Mouse (Mus musculus): ENCODE data around the gene Exoc2. TPM values are rescaled to one million over a fixed set of nuclear protein-coding genes. Genes with fewer than 3 reads are reported as not detected.

Exoc2 gene
- total RNA-seq, 1 experiment from 2014 or later, result 40.3 TPM

DNA sequence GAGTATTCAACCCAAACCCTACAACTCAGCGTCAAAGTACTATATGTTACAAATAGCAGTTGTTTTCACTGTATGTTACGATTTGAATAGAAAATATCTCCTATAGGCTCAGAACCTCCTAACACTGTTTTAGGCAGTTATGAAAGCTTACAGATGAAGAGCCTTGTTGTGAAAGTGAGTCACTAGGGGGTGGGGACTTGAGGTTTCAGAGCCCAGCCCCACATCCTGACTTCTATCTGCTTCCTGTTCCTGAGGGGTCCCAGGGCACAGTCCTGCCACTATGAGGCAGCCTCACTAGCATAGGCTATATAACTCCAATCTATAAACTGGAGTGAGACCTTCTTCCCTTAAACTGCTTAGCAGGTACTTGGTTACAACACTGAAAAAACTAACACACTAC, 1.8 kb downstream of the Exoc2 start:
- DNase-seq, result no peak

- no peak for DNase-seq
These were observed 2.8 kb downstream of the Exoc2 start for GRCm38 (mm10) chr13:30971047-30971446.

DNA sequence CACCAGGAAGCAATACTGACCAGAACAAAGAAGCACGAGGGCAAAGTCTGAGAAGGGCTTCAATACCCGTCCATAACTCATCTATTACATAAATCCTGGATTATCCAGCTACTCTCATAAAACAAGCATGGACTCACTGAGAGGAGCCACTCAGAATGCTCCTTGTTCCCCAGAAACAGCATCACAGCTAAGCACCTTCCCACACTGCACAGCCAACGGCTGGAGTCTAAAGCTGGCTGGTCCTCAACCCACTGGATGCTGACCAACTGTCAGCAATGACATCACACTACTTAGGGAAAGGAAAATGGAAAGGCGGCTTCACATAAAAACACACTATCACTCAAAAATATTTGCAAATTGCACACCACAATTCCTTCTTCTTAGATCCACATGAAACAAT, 5.6 kb downstream of the Exoc2 start:
- DNase-seq, result no peak

- DNase-seq, result no peak
These were observed 7.4 kb downstream of the Exoc2 start for GRCm38 (mm10) chr13:30966507-30966911.

DNA sequence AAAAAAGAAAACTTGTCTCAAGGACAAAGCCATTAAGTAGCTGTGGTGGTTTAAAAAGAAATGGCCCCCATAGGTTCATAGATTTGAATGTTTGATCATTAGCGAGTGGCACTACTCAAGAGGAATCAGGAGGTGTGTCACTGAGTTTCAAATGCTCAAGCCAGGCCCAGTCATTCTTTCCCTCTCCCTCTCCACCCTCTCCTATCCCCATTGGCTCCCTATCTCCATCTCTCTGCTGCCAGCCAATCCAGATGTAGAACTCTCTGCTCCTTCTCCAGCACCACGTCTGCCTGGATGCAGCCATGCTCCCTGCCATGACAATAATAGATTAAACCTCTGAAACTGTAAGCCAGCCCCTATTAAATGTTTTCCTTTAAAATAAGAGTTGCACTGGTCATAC, 12.0 kb downstream of the Exoc2 start:
- no peak for DNase-seq

GRCm38 (mm10) chr13:30960714-30961113, 13.2 kb downstream of the Exoc2 start:
- no peak for DNase-seq

DNA sequence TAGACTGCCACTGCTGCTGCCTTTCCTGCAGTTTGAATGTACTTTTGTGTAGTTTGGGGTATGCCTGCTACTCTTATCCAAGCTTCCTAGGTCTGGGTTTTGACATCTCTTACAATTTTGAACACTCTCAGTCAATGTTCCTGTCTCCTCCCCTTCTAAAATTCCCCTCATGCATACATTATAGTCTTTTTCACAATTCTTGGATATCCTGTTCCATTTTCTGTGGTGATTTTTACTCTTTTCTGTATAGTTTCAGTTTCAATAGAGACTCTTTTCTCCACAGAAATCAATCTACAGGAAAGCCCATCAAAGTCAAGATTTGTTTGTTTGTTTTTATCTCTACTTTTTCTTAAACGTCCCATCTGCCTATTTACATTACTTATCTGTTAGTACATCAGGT, 20.3 kb downstream of the Exoc2 start:
- DNase-seq, result no peak

GRCm38 (mm10) chr13:30952044-30952443, 21.8 kb downstream of the Exoc2 start:
- DNase-seq, result no peak

DNA sequence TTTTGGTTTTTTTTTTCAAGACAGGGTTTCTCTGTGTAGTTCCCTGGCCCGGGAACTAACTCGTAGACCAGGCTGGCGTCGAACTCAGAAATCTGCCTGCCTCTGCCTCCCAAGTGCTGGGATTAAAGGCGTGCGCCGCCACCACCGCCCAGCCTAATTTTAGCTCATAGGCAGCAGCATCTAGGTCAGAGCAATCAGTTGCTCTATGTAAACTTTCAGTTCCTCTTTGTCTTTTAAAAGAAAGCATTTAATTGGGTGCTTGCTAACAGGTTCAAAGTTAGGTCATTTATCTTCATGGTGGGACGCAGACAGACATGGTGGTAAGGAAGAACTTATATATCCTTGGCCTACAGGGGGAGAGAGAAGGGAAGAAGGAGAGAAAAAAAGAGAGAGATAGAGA, 24.7 kb downstream of the Exoc2 start:
- no peak for DNase-seq

DNA sequence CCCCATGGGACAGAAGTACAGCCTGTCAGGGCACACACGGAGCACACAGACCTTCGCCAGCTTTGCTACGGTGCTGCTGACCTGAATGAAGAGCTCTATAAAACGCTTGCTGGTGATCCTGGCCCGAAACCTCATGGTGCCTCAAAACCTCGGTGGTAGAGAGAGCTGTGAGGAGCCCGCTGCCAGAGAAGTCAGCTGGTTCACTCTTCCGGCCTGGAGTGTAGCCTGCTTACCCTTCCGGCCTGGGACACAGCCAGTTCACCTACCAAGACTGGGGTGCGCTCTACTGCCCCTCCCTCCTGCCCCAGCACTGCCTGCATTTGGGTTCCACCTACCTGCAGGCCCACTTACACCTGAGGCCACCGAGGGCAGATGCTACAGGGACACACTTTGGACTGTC, 26.4 kb downstream of the Exoc2 start, which contains the start of gene Hus1b:
Gene Hus1b, minus strand, starts transcription at position 220 of the 400 bp plus-strand sequence.
- no peak for DNase-seq

GRCm38 (mm10) chr13:30947129-30947528, 26.8 kb downstream of the Exoc2 start:
- DNase-seq, result no peak

DNA sequence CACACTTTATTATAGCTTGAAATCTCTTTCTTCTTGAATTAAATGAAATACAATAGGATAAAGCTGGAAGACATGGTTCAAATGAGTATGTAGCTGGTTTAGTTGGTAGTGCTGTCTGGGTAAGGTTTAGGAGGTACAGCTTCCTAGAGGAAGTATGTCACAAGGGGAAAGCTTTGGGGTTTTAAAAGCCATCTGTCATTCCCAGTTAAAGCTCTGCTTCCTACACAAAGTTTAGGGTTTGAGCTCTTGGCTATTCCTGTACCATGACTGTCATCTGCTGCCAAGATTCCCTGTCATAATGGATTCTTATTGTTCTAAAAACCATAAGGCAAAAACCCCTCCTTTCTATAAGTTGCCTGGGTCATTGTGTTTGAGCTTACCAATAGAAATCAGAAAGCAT, 28.1 kb downstream of the Exoc2 start:
- no peak for DNase-seq

DNA sequence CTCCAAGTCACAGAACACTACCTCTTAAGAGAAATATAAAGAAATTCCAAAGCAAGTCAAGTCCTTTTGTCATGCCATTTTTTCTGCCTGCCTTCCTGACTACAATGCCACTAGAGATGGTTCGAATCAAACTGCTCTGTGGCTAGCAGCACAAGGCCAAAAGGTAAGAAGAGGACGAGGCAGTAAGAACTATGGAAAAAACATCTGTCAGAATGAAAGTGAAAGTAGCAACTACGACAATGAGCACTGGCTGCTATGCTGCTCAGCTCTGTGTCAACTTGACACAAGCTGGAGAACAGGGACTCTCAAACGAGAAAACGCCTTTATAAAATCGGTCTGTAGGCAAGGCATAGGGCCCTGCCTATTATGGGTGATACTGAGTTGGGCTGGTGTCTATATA, 40.9 kb downstream of the Exoc2 start:
- no peak for DNase-seq

- no peak for DNase-seq
These were observed 42.3 kb downstream of the Exoc2 start for GRCm38 (mm10) chr13:30931613-30932012.

- no peak for DNase-seq
These were observed 44.8 kb downstream of the Exoc2 start for GRCm38 (mm10) chr13:30929119-30929518.

DNA sequence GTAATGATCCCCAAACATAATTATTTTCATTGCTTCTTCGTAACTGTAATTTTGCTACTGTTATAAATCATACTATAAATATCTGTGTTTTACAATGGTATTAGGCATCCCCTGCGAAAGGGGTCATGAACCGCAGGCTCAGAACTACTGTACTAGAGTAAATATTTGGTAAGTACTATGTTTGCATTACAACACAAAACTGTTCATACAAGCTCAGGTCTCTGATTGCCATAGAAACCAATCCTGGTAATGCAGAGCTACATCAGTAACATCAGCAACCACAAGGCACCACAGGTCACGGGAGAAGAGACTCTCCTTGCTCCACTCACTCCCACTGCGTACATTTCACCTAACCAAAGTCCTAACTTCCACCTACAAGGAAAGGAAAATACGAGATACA, 49.6 kb downstream of the Exoc2 start:
- no peak for DNase-seq

DNA sequence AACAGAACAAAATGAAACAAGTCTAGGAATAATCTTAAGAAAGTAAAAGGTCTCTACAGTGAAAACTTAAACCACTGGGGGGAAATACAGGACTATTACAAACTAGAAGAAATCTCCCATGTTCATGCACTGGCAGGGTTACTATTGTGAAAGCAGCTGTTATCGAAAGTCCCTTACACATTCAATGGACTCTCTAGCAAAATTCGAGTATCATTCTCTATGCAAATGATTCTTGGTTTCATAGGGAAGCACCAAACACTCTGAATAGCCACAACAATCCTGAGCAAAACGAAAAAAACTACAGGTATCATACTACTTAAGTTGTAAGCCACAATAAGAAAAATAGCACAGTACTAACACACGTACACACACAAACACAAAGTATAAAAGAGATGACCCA, 52.0 kb downstream of the Exoc2 start:
- DNase-seq, result no peak

GRCm38 (mm10) chr13:30913757-30914156, 60.1 kb downstream of the Exoc2 start:
- DNase-seq, result no peak

DNA sequence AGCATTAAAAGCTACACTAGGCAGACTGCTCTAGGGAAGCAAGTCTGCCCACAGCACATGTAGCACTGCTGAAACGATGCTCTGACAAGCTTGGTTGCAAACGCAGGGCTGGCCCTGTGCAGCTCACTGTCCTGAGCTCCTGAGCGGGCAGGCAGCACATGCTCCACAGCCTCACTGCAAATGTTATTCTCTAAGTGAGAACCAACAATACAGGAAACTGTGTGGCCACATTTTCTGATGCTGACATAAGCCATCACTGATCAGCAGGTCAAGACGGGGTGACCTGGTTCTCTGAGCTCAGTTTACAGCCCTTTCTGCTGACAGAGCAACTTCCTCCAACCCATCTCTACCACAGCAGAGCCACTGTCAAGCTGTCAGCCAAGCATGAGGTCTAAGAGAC, 60.9 kb downstream of the Exoc2 start:
- no peak for DNase-seq

DNA sequence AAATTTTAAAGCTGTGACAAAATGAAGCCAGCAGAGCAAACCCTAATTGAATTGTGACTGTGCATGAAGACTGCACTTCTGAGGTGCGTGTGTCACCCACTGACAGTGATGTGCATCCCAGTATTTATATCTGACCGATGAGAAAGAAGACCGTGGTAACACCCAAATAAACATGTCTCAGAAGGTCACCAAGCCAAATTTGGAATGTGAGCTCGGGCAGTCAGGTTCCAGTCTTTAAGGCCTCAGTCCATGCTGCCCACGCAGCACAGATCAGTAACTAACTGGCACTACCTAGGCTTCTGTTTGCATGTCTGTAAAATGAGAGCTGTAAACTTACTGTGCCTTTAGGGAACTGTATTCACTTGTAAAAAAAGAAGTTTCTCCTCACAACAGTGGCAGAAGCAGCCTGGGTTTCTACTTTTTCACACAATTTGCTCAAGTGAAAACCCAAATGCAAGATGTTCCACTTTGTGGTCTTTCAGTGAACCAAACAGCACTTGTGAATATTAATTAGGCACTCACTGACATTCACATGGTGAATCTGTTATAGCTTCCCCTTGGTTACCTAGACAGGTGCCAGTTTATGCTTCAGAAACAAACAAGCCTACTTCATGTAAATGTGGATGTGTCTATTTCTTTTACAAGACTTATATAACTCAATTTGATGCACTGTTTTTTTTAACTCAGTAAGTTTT, 61.8 kb downstream of the Exoc2 start:
- DNase-seq, result no peak

DNA sequence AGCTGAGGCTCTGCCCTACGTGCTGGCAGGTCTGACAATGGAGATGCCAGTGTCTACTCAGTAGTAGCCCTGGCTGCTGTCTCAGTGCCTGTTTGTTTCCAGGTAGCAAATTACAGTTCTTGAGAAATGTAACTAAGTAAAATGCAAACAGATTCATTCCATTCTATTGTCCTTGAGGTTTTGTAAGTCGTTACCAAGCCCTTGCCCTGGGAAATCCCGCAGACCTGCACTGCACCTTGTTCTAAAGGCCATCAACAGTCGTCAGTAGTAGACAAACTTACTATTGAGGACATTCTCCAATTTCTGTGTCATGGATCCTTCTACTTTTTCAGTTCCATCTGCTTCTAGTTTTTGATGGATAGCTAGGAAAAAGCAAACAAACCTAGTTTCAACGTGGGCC, 63.0 kb downstream of the Exoc2 start:
- DNase-seq, result no peak

DNA sequence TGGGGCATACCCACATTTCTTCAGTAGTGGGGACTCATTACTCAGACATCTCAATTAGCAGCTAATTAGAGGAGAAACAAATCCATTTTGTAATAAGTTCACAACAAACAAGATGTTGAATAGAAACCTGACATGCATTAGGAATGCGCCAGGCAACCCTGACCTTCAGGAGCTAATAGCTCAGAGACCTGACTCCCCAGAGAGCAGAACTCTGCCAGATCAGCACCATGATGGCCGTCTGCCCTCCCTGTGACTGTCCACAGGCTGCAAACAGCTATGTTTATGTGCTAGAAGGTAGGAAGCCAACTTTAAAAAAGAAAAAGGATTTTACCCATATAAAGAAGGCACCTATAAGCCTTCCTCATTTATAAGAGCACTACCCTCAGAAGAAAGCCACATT, 71.6 kb downstream of the Exoc2 start:
- peak; percentile 48 for DNase-seq

- DNase-seq, result no peak
These were observed 72.4 kb downstream of the Exoc2 start for GRCm38 (mm10) chr13:30901387-30902041.

- DNase-seq, result no peak
These were observed 79.8 kb downstream of the Exoc2 start for GRCm38 (mm10) chr13:30894015-30894634.

All from adrenal gland, postnatal 25 days (tissue).